Comparison of ENCODE assay signal across 8 mouse cellular contexts in the genomic region with DNA sequence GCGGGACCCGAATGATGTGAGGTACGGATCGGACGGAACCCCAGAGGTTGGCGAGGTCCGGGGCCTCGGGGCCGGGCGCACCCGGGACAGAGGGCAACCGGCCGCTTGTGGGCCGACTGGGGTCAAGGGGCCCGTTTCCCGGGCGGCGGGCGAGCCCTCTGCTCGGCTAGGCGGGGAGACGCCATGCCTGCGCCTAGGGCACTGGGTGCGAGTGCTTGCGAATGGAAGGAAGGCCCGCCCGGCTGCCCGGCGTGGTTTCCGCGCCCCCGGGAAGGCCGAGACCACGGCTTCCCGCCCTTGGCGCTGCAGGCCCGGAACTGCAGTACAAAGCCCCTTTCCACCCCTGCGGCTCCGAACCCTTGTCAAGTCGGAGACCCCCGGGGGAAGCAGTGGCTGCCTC. TPM values are rescaled to one million over a fixed set of nuclear protein-coding genes. Genes with fewer than 3 reads are reported as not detected.
DNase-seq lines count a peak whose midpoint lies in the region; ATAC-seq and TF ChIP-seq lines count a peak whose summit lies in the region.

No protein-coding gene starts in this region.

- no peaks in the 10 kb centered on the region for H3K27me3 ChIP-seq in CH12.LX (replicated peaks)
- no peaks in the 10 kb centered on the region for H3K27me3 ChIP-seq in limb, embryonic 12.5 days
- H3K27me3 ChIP-seq in midbrain, embryonic 14.5 days (ENCODE audit: control insufficient read depth, insufficient read depth, low read length) = no peaks in the 10 kb centered on the region

- H3K4me1 ChIP-seq in CH12.LX (ENCODE audit: control insufficient read depth in 1 of 2, insufficient read depth in 2 of 2) = peaks cover 0 to 21% of the 10 kb centered on the region in 2 experiments; a peak in 1 of 4 replicates
- H3K4me1 ChIP-seq in limb, embryonic 12.5 days (replicated peaks) = peaks cover 8% of the 10 kb centered on the region; the same call in 1 of the 2 replicates
- peaks cover 4% of the 10 kb centered on the region for H3K4me1 ChIP-seq in midbrain, embryonic 14.5 days (ENCODE audit: control insufficient read depth, insufficient read depth, low read length)

- TF ChIP-seq EP300 in CH12.LX (IDR thresholded peaks at IDR 0.05; ENCODE audit: low read length) = no peak

- H3K4me2 ChIP-seq in CH12.LX (ENCODE audit: insufficient read depth, low read depth, poor library complexity, severe bottlenecking) = no peak overlapping the region
- peak overlapping the region; percentile 84 for H3K4me2 ChIP-seq in limb, embryonic 12.5 days
- peak overlapping the region; percentile 84 for H3K4me2 ChIP-seq in midbrain, embryonic 14.5 days (ENCODE audit: low read length)

- H3K9ac ChIP-seq in CH12.LX (ENCODE audit: insufficient read depth, low read depth) = peak overlapping the region; percentile 93
- peak overlapping the region; percentile 99 for H3K9ac ChIP-seq in limb, embryonic 12.5 days (replicated peaks)
- peak overlapping the region; percentile 99 for H3K9ac ChIP-seq in midbrain, embryonic 14.5 days (replicated peaks; ENCODE audit: low read length)

- no peak for TF ChIP-seq CTCF in gastrocnemius, adult 2 months (IDR thresholded peaks at IDR 0.05)
- no peak for TF ChIP-seq CTCF in CH12.LX (conservative IDR thresholded peaks at IDR 0.05 in 1 of 2, IDR thresholded peaks at IDR 0.05 in 1 of 2; ENCODE audit: low read depth in 2 of 2, low read length in 2 of 2)

- peak; percentile 6 for ATAC-seq in erythroid progenitor cell, adult 5-6 weeks (replicated peaks; ENCODE audit: low FRiP score, poor library complexity, severe bottlenecking)
- ATAC-seq in limb, embryonic 12.5 days (ENCODE audit: insufficient number of reproducible peaks, insufficient read depth, low FRiP score, low TSS enrichment, low read depth) = peak; percentile 39
- ATAC-seq in midbrain, embryonic 14.5 days (ENCODE audit: low FRiP score, low TSS enrichment) = peak; percentile 59; the same call in 1 of the 2 replicates

- H3K27ac ChIP-seq in gastrocnemius, adult 2 months = peak overlapping the region; percentile 96
- peak overlapping the region; percentile 7; the same call in 1 of the 2 replicates for H3K27ac ChIP-seq in CH12.LX (ENCODE audit: insufficient read depth, low read depth)
- H3K27ac ChIP-seq in limb, embryonic 12.5 days = peak overlapping the region; percentile 91
- H3K27ac ChIP-seq in midbrain, embryonic 14.5 days (replicated peaks; ENCODE audit: low read depth, low read length) = peak overlapping the region; percentile 92

- H3K9me3 ChIP-seq in CH12.LX (replicated peaks; ENCODE audit: low read length) = no peaks in the 10 kb centered on the region
- no peaks in the 10 kb centered on the region for H3K9me3 ChIP-seq in limb, embryonic 12.5 days
- H3K9me3 ChIP-seq in midbrain, embryonic 14.5 days (ENCODE audit: control insufficient read depth, low read length) = no peaks in the 10 kb centered on the region

- no peak for DNase-seq in gastrocnemius, adult 2 months
- DNase-seq in gastrocnemius, adult 8-10 months (ENCODE audit: low spot score in 2 of 2) = no peak
- DNase-seq in CH12.LX (ENCODE audit: extremely low read depth) = no peak
- no peak for DNase-seq in midbrain, embryonic 14.5 days
- no peak for DNase-seq in layer of hippocampus, postnatal 10 days (ENCODE audit: low spot score in 2 of 2)
- DNase-seq in left cerebral cortex, postnatal 4 days = no peak

- H3K4me3 ChIP-seq in gastrocnemius, adult 2 months = peak overlapping the region; percentile 94
- peak overlapping the region; percentile 87 to 99 (median 90) for H3K4me3 ChIP-seq in CH12.LX (replicated peaks in 1 of 3; ENCODE audit: low read depth in 2 of 3, low read length in 2 of 3, poor library complexity in 1 of 3)
- peak overlapping the region; percentile 91 for H3K4me3 ChIP-seq in limb, embryonic 12.5 days (replicated peaks)
- peak overlapping the region; percentile 89 for H3K4me3 ChIP-seq in midbrain, embryonic 14.5 days (replicated peaks; ENCODE audit: low read depth, low read length)

- TF ChIP-seq RAD21 in CH12.LX (IDR thresholded peaks at IDR 0.05; ENCODE audit: low read depth, low read length) = no peak

- no peak for TF ChIP-seq POLR2A in CH12.LX (IDR thresholded peaks at IDR 0.05; ENCODE audit: low read depth, low read length)

- H3K79me2 ChIP-seq in CH12.LX (replicated peaks; ENCODE audit: control insufficient read depth, extremely low read depth, insufficient read depth, poor library complexity, severe bottlenecking) = peaks cover 22% of the 10 kb centered on the region

- WGBS in limb, embryonic 12.5 days = under 1% methylated on average over 40 of the region's 41 CpGs
- under 1% methylated on average over 41 of the region's 41 CpGs for WGBS in midbrain, embryonic 14.5 days

- peaks cover 30 to 39% of the 10 kb centered on the region in 2 experiments for H3K36me3 ChIP-seq in CH12.LX (replicated peaks in 1 of 2; ENCODE audit: control insufficient read depth in 1 of 2, insufficient read depth in 1 of 2, low read length in 1 of 2)
- H3K36me3 ChIP-seq in limb, embryonic 12.5 days = peaks cover 45% of the 10 kb centered on the region
- H3K36me3 ChIP-seq in midbrain, embryonic 14.5 days (ENCODE audit: control insufficient read depth, insufficient read depth, low read length) = peaks cover 40% of the 10 kb centered on the region

- intact Hi-C loops in gastrocnemius, adult 2 months (cut with DNase I) = loop anchor here (2.0 kb wide), 2 partner anchors 64 to 152 kb away; partner anchors contain the start of gene Fbxo33
- intact Hi-C loops in left cerebral cortex, postnatal 4 days (cut with DNase I) = no loop called here

- in situ Hi-C loops in CH12.LX (cut with MboI; ENCODE audit: low pct_ligation_motif_present, low pct_unique_long_range_greater_than_20kb, low sequenced_read_pairs) = loop anchor here (25.0 kb wide), 1 partner anchor 145 kb away; the partner anchor contains the start of gene Fbxo33

- dilution Hi-C loops in CH12.LX (cut with MboI; ENCODE audit: extremely low pct_ligation_motif_present, extremely low pct_unique_long_range_greater_than_20kb, low sequenced_read_pairs) = no loop called here

RNA-seq across cellular contexts. Expression of gene Pnn, which starts 0.4 kb away (rescaled TPM):
- 10 to 100 TPM; 18.2 to 22.5 TPM for total RNA-seq in gastrocnemius, adult 2 months (2021)
- 10 to 100 TPM; 12.1 to 18.3 (median 13.4) TPM for total RNA-seq in gastrocnemius, adult 8-10 months (2022)
- total RNA-seq in CH12.LX (2012; rRNA removed) (33.6 and 46.0 TPM in 2 replicates), CH12.LX (2014; rRNA removed) (31.9 and 32.5 TPM in 2 replicates)
- polyA plus RNA-seq in CH12.LX (2012; ENCODE audit: insufficient read length, low read depth) = 132 and 171 TPM in 2 replicates
- total RNA-seq in erythroid progenitor cell, adult 5-6 weeks (2015; ENCODE audit: low replicate concordance) = 62.7 and 66.7 TPM in 2 replicates
- 67.9 and 69.1 TPM in 2 replicates for total RNA-seq in erythroid progenitor cell, adult 5-6 weeks (2017; ENCODE audit: low replicate concordance)
- polyA plus RNA-seq in limb, embryonic 12.5 days (2016; fragmentation: Nextera tagmentation; extraction: Ambion mirVana) = 124 and 128 TPM in 2 replicates
- 66.9 and 77.6 TPM in 2 replicates for polyA plus RNA-seq in midbrain, embryonic 14.5 days (2014; fragmentation: Nextera tagmentation; extraction: Ambion mirVana)
- total RNA-seq in layer of hippocampus, postnatal 10 days (2021) = 10 to 100 TPM; 63.0 to 86.2 TPM
- 10 to 100 TPM; 59.9 to 65.4 TPM for total RNA-seq in left cerebral cortex, postnatal 4 days (2021)

RNA-seq across cellular contexts. Expression of gene Trappc6b, which starts 5.8 kb away (rescaled TPM):
- 10 to 100 TPM; 46.4 to 60.7 TPM for total RNA-seq in gastrocnemius, adult 2 months (2021)
- total RNA-seq in gastrocnemius, adult 8-10 months (2022) = 10 to 100 TPM; 47.6 to 70.5 (median 62.1) TPM
- total RNA-seq in CH12.LX (2012; rRNA removed) (40.9 and 46.6 TPM in 2 replicates), CH12.LX (2014; rRNA removed) (42.6 and 47.0 TPM in 2 replicates)
- polyA plus RNA-seq in CH12.LX (2012; ENCODE audit: insufficient read length, low read depth) = 67.8 and 72.7 TPM in 2 replicates
- total RNA-seq in erythroid progenitor cell, adult 5-6 weeks (2015; ENCODE audit: low replicate concordance) = 57.3 and 74.6 TPM in 2 replicates
- total RNA-seq in erythroid progenitor cell, adult 5-6 weeks (2017; ENCODE audit: low replicate concordance) = 44.2 and 45.4 TPM in 2 replicates
- polyA plus RNA-seq in limb, embryonic 12.5 days (2016; fragmentation: Nextera tagmentation; extraction: Ambion mirVana) = 76.1 and 77.7 TPM in 2 replicates
- polyA plus RNA-seq in midbrain, embryonic 14.5 days (2014; fragmentation: Nextera tagmentation; extraction: Ambion mirVana) = 114 and 139 TPM in 2 replicates
- 100 to 1,000 TPM; 102 to 118 TPM for total RNA-seq in layer of hippocampus, postnatal 10 days (2021)
- total RNA-seq in left cerebral cortex, postnatal 4 days (2021) = 10 to 100 TPM; 93.2 to 99.6 TPM

RNA-seq across cellular contexts. Expression of gene Mia2, which starts 28.5 kb away (rescaled TPM):
- 100 to 1,000 TPM; 113 to 123 TPM for total RNA-seq in gastrocnemius, adult 2 months (2021)
- 100 to 1,000 TPM in 3 of 4 experiments, 10 to 100 TPM in 1; 92.5 to 114 (median 104) TPM for total RNA-seq in gastrocnemius, adult 8-10 months (2022)
- total RNA-seq in CH12.LX (2012; rRNA removed) = 61.2 and 68.1 TPM in 2 replicates
- 99.2 and 107 TPM in 2 replicates for total RNA-seq in CH12.LX (2014; rRNA removed)
- 162 and 176 TPM in 2 replicates for polyA plus RNA-seq in CH12.LX (2012; ENCODE audit: insufficient read length, low read depth)
- 89.4 and 98.9 TPM in 2 replicates for total RNA-seq in erythroid progenitor cell, adult 5-6 weeks (2015; ENCODE audit: low replicate concordance)
- 138 and 233 TPM in 2 replicates for total RNA-seq in erythroid progenitor cell, adult 5-6 weeks (2017; ENCODE audit: low replicate concordance)
- 65.0 and 72.8 TPM in 2 replicates for polyA plus RNA-seq in limb, embryonic 12.5 days (2016; fragmentation: Nextera tagmentation; extraction: Ambion mirVana)
- polyA plus RNA-seq in midbrain, embryonic 14.5 days (2014; fragmentation: Nextera tagmentation; extraction: Ambion mirVana) = 27.9 and 37.5 TPM in 2 replicates
- 10 to 100 TPM; 39.8 to 41.2 TPM for total RNA-seq in layer of hippocampus, postnatal 10 days (2021)
- 10 to 100 TPM; 32.1 to 33.1 TPM for total RNA-seq in left cerebral cortex, postnatal 4 days (2021)

RNA-seq across cellular contexts. Expression of gene Gemin2, which starts 53.9 kb away (rescaled TPM):
- total RNA-seq in gastrocnemius, adult 2 months (2021) = 1 to 10 TPM; 4.3 to 5.0 TPM
- total RNA-seq in gastrocnemius, adult 8-10 months (2022) = 1 to 10 TPM; 3.9 to 5.9 (median 5.4) TPM
- total RNA-seq in CH12.LX (2012; rRNA removed) (19.4 and 19.6 TPM in 2 replicates), CH12.LX (2014; rRNA removed) (36.7 and 40.8 TPM in 2 replicates)
- 22.3 and 23.8 TPM in 2 replicates for polyA plus RNA-seq in CH12.LX (2012; ENCODE audit: insufficient read length, low read depth)
- 12.2 and 14.4 TPM in 2 replicates for total RNA-seq in erythroid progenitor cell, adult 5-6 weeks (2015; ENCODE audit: low replicate concordance)
- 9.2 and 17.7 TPM in 2 replicates for total RNA-seq in erythroid progenitor cell, adult 5-6 weeks (2017; ENCODE audit: low replicate concordance)
- polyA plus RNA-seq in limb, embryonic 12.5 days (2016; fragmentation: Nextera tagmentation; extraction: Ambion mirVana) = 45.9 and 47.0 TPM in 2 replicates
- 11.8 and 12.7 TPM in 2 replicates for polyA plus RNA-seq in midbrain, embryonic 14.5 days (2014; fragmentation: Nextera tagmentation; extraction: Ambion mirVana)
- 1 to 10 TPM; 7.0 to 8.5 TPM for total RNA-seq in layer of hippocampus, postnatal 10 days (2021)
- total RNA-seq in left cerebral cortex, postnatal 4 days (2021) = 1 to 10 TPM; 6.5 to 7.0 TPM

RNA-seq across cellular contexts. Expression of gene Sec23a, which starts 55.3 kb away (rescaled TPM):
- 10 to 100 TPM; 54.7 to 61.6 TPM for total RNA-seq in gastrocnemius, adult 2 months (2021)
- total RNA-seq in gastrocnemius, adult 8-10 months (2022) = 10 to 100 TPM; 64.6 to 68.1 (median 66.6) TPM
- total RNA-seq in CH12.LX (2012; rRNA removed) (17.6 and 18.0 TPM in 2 replicates), CH12.LX (2014; rRNA removed) (24.7 and 26.9 TPM in 2 replicates)
- 10.4 and 12.3 TPM in 2 replicates for polyA plus RNA-seq in CH12.LX (2012; ENCODE audit: insufficient read length, low read depth)
- 6.5 and 15.9 TPM in 2 replicates for total RNA-seq in erythroid progenitor cell, adult 5-6 weeks (2015; ENCODE audit: low replicate concordance)
- 10.7 and 13.2 TPM in 2 replicates for total RNA-seq in erythroid progenitor cell, adult 5-6 weeks (2017; ENCODE audit: low replicate concordance)
- 89.8 and 95.9 TPM in 2 replicates for polyA plus RNA-seq in limb, embryonic 12.5 days (2016; fragmentation: Nextera tagmentation; extraction: Ambion mirVana)
- 102 and 133 TPM in 2 replicates for polyA plus RNA-seq in midbrain, embryonic 14.5 days (2014; fragmentation: Nextera tagmentation; extraction: Ambion mirVana)
- total RNA-seq in layer of hippocampus, postnatal 10 days (2021) = 100 to 1,000 TPM; 125 to 134 TPM
- 100 to 1,000 TPM; 148 to 151 TPM for total RNA-seq in left cerebral cortex, postnatal 4 days (2021)

Comparison
In these comparisons a context has a peak if more than half of its experiments do, and no peak if none do; other contexts are left out.
1. H3K27ac ChIP-seq: peak in every context shown above with its lines; median percentile 96 in gastrocnemius, adult 2 months; 92 in midbrain, embryonic 14.5 days; 91 in limb, embryonic 12.5 days; 7 in CH12.LX.
2. ATAC-seq: peak in every context shown above with its lines; median percentile 59 in midbrain, embryonic 14.5 days; 39 in limb, embryonic 12.5 days; 6 in erythroid progenitor cell, adult 5-6 weeks.